Mouse (Mus musculus) limb, embryonic 11.5 days (tissue): ENCODE measurements around the gene Wdr18. TPM values are rescaled to one million over a fixed set of nuclear protein-coding genes. Genes with fewer than 3 reads are reported as not detected.

Experiments used
- ATAC-seq: fragments of 200-750 bp; cut with Nextera tagmentation; 2 replicates; pipeline ENCODE4 v1.8.0; 2017; ENCODE audit warnings: low read depth; ENCODE audit not compliant: insufficient number of reproducible peaks, low FRiP score, low TSS enrichment
- DNase-seq: peaks from one replicate; pipeline ENCODE4 v3.0.0-alpha.2; 2015; ENCODE audit warnings: low spot score
- H3K27ac ChIP-seq: fragments of 300-500 bp; sonication (generic); replicated peaks from 2 replicates; pipeline ENCODE4 v1.5.1; 2014; ENCODE audit warnings: low read depth, mild to moderate bottlenecking, low read length
- H3K27me3 ChIP-seq: fragments of 300-500 bp; sonication (generic); 2 replicates; pipeline ENCODE4 v1.6.1; 2014; ENCODE audit warnings: mild to moderate bottlenecking, low read length, mixed read lengths; ENCODE audit not compliant: control insufficient read depth, insufficient read depth
- H3K36me3 ChIP-seq: fragments of 300-500 bp; sonication (generic); 2 replicates; pipeline ENCODE4 v1.6.1; 2014; ENCODE audit warnings: mild to moderate bottlenecking, low read length, moderate library complexity, mixed read lengths; ENCODE audit not compliant: control insufficient read depth, insufficient read depth
- H3K4me1 ChIP-seq: fragments of 300-500 bp; sonication (generic); 2 replicates; pipeline ENCODE4 v1.6.1; 2014; ENCODE audit warnings: low read length, mixed read lengths; ENCODE audit not compliant: control insufficient read depth, insufficient read depth
- H3K4me2 ChIP-seq: fragments of 300-500 bp; sonication (generic); 2 replicates; pipeline ENCODE4 v1.6.1; 2014; ENCODE audit warnings: low read depth, mild to moderate bottlenecking, moderate library complexity; ENCODE audit not compliant: severe bottlenecking
- H3K4me3 ChIP-seq: fragments of 300-500 bp; sonication (generic); 2 replicates; pipeline ENCODE4 v1.5.1; 2014; ENCODE audit warnings: low read depth, low read length
- H3K9ac ChIP-seq: fragments of 300-500 bp; sonication (generic); 2 replicates; pipeline ENCODE4 v1.6.1; 2014; ENCODE audit warnings: mild to moderate bottlenecking, low read length
- H3K9me3 ChIP-seq: fragments of 300-500 bp; sonication (generic); 2 replicates; pipeline ENCODE4 v1.6.1; 2016; ENCODE audit warnings: low read length; ENCODE audit not compliant: control insufficient read depth
- WGBS: fragments of 180-500 bp; shearing (Covaris S2); extraction: QIAGEN DNeasy Blood & Tissue Kit; methylation state at CpG from one replicate; pipeline ENCODE4 v1.1.7; 2014; 5-methylcytosine and 5-hydroxymethylcytosine counted together
- polyA plus RNA-seq: library from polyadenylated mRNA; unstranded; fragments of >200 nt; fragmentation: Nextera tagmentation; extraction: Ambion mirVana; gene quantifications from 2 replicates; pipeline ENCODE4 v1.2.1, GENCODE M21; 2014

Wdr18 gene
- polyA plus RNA-seq, 1 experiment from 2014 or later, result 144 TPM

GRCm38 (mm10) chr10:79996272-79997033 is 36.5 kb downstream of the Wdr18 start, which contains the start of gene Abca7:
Gene Abca7 (plus strand): TSS chr10:79996494.
- no peak within 1 kb of the TSS; the same call in 1 of the 2 replicates for H3K9ac ChIP-seq
- ATAC-seq (peak; percentile 79), DNase-seq (peak; percentile 97)
- H3K4me2 ChIP-seq, result peak within 1 kb of the TSS; percentile 65
- under 1% methylated on average over 34 of the region's 34 CpGs for WGBS
- no peaks in the 10 kb centered on the region for H3K9me3 ChIP-seq
- H3K27ac ChIP-seq, result no peak within 1 kb of the TSS; the same call in 1 of the 2 replicates
- H3K4me3 ChIP-seq, result peak within 1 kb of the TSS; percentile 32
- peaks cover 25% of the 10 kb centered on the region; the same call in 1 of the 2 replicates for H3K36me3 ChIP-seq
- H3K4me1 ChIP-seq, result peaks cover 6% of the 10 kb centered on the region
- peaks cover 6% of the 10 kb centered on the region; the same call in 1 of the 2 replicates for H3K27me3 ChIP-seq

- DNase-seq, result peak; percentile 91
- peak; percentile 61; the same call in 1 of the 2 replicates for ATAC-seq
- 1% methylated on average over 35 of the region's 35 CpGs for WGBS
- Histone ChIP-seq H3K4me3 (peak overlapping the region; percentile 32), H3K36me3 (peaks cover 19% of the 10 kb centered on the region; the same call in 1 of the 2 replicates), H3K4me2 (peak overlapping the region; percentile 65), H3K27ac (no peak overlapping the region; the same call in 1 of the 2 replicates), H3K27me3 (peaks cover 12% of the 10 kb centered on the region), H3K9me3 (no peaks in the 10 kb centered on the region), H3K4me1 (peaks cover 6% of the 10 kb centered on the region), H3K9ac (no peak overlapping the region; the same call in 1 of the 2 replicates)
These were observed 37.2 kb downstream of the Wdr18 start for GRCm38 (mm10) chr10:79997034-79997760.

- peak overlapping the region; percentile 65 for H3K4me2 ChIP-seq
- no peak overlapping the region for H3K27ac ChIP-seq
- ATAC-seq (no peak), DNase-seq (no peak)
- H3K27me3 ChIP-seq, result peaks cover 18% of the 10 kb centered on the region
- WGBS, result 7% methylated on average over 15 of the region's 15 CpGs
- no peaks in the 10 kb centered on the region for H3K9me3 ChIP-seq
- H3K9ac ChIP-seq, result no peak overlapping the region
- H3K4me1 ChIP-seq, result peaks cover 9% of the 10 kb centered on the region
- peaks cover 15% of the 10 kb centered on the region; the same call in 1 of the 2 replicates for H3K36me3 ChIP-seq
- H3K4me3 ChIP-seq, result peak overlapping the region; percentile 32; the same call in 1 of the 2 replicates
These were observed 37.9 kb downstream of the Wdr18 start for GRCm38 (mm10) chr10:79997819-79998218.

GRCm38 (mm10) chr10:80001945-80002344 is 42.0 kb downstream of the Wdr18 start:
- ATAC-seq, result no peak
- Histone ChIP-seq H3K9ac (no peak overlapping the region), H3K4me2 (no peak overlapping the region), H3K36me3 (no peaks in the 10 kb centered on the region), H3K9me3 (no peaks in the 10 kb centered on the region), H3K4me1 (peaks cover 14% of the 10 kb centered on the region), H3K27ac (no peak overlapping the region), H3K27me3 (peaks cover 23% of the 10 kb centered on the region), H3K4me3 (0 out of 2 replicates have a peak overlapping the region, but pooled peaks have one; percentile 12)
- no peak for DNase-seq
- 69% methylated on average over 9 of the region's 9 CpGs for WGBS

GRCm38 (mm10) chr10:80002829-80003228 is 42.9 kb downstream of the Wdr18 start:
- Histone ChIP-seq H3K4me1 (peaks cover 11% of the 10 kb centered on the region), H3K9ac (no peak overlapping the region), H3K27ac (no peak overlapping the region), H3K4me3 (no peak overlapping the region), H3K27me3 (peaks cover 23% of the 10 kb centered on the region), H3K4me2 (peak overlapping the region; percentile 15; the same call in 1 of the 2 replicates), H3K36me3 (no peaks in the 10 kb centered on the region), H3K9me3 (no peaks in the 10 kb centered on the region)
- WGBS, result 22% methylated on average over 21 of the region's 21 CpGs
- ATAC-seq (no peak), DNase-seq (no peak)

- no peaks in the 10 kb centered on the region for H3K36me3 ChIP-seq
- DNase-seq (no peak), ATAC-seq (no peak)
- no peak overlapping the region for H3K27ac ChIP-seq
- H3K27me3 ChIP-seq, result peaks cover 17% of the 10 kb centered on the region
- H3K4me3 ChIP-seq, result no peak overlapping the region
- H3K4me2 ChIP-seq, result no peak overlapping the region
- 61% methylated on average over 9 of the region's 9 CpGs for WGBS
- no peak overlapping the region for H3K9ac ChIP-seq
- no peaks in the 10 kb centered on the region for H3K9me3 ChIP-seq
- H3K4me1 ChIP-seq, result peaks cover 8% of the 10 kb centered on the region
These were observed 43.7 kb downstream of the Wdr18 start for GRCm38 (mm10) chr10:80003374-80004232.

GRCm38 (mm10) chr10:80004233-80004705 is 44.3 kb downstream of the Wdr18 start:
- no peaks in the 10 kb centered on the region for H3K36me3 ChIP-seq
- H3K4me2 ChIP-seq, result no peak overlapping the region
- peaks cover 8% of the 10 kb centered on the region for H3K4me1 ChIP-seq
- no peak overlapping the region for H3K9ac ChIP-seq
- ATAC-seq (no peak), DNase-seq (no peak)
- H3K9me3 ChIP-seq, result no peaks in the 10 kb centered on the region
- peaks cover 17% of the 10 kb centered on the region for H3K27me3 ChIP-seq
- 87% methylated on average over 8 of the region's 8 CpGs for WGBS
- no peak overlapping the region for H3K4me3 ChIP-seq
- H3K27ac ChIP-seq, result no peak overlapping the region
